Mouse (Mus musculus) lung, embryonic 14.5 days (tissue): ENCODE results near the gene Nosip. TPM values are rescaled to one million over a fixed set of nuclear protein-coding genes. Genes with fewer than 3 reads are reported as not detected.

ENCODE experiments used
- ATAC-seq: fragments of 200-750 bp; cut with Nextera tagmentation; 2 replicates; pipeline ENCODE4 v1.8.0; 2017; ENCODE audit warnings: mild to moderate bottlenecking, moderate TSS enrichment, moderate library complexity; ENCODE audit not compliant: insufficient read depth
- DNase-seq: peaks from one replicate; pipeline ENCODE4 v3.0.0-alpha.2; 2015
- H3K27ac ChIP-seq: fragments of 300-500 bp; sonication (generic); 2 replicates; pipeline ENCODE4 v1.5.1; 2014; ENCODE audit warnings: low read depth, mild to moderate bottlenecking, moderate library complexity
- H3K27me3 ChIP-seq: fragments of 300-500 bp; sonication (generic); 2 replicates; pipeline ENCODE4 v1.6.1; 2014; ENCODE audit warnings: low read length, control low read depth; ENCODE audit not compliant: insufficient read depth
- H3K36me3 ChIP-seq: fragments of 300-500 bp; sonication (generic); 2 replicates; pipeline ENCODE4 v1.6.1; 2014; ENCODE audit warnings: control low read depth; ENCODE audit not compliant: insufficient read depth
- H3K4me1 ChIP-seq: fragments of 300-500 bp; sonication (generic); 2 replicates; pipeline ENCODE4 v1.6.1; 2014; ENCODE audit warnings: antibody characterized with exemption, control low read depth; ENCODE audit not compliant: insufficient read depth
- H3K4me2 ChIP-seq: fragments of 300-500 bp; sonication (generic); 2 replicates; pipeline ENCODE4 v1.6.1; 2014; ENCODE audit warnings: mild to moderate bottlenecking
- H3K4me3 ChIP-seq: fragments of 300-500 bp; sonication (generic); 2 replicates; pipeline ENCODE4 v1.5.1; 2014; ENCODE audit warnings: low read depth, low read length
- H3K9ac ChIP-seq: fragments of 300-500 bp; sonication (generic); 2 replicates; pipeline ENCODE4 v1.6.1; 2014
- H3K9me3 ChIP-seq: fragments of 300-500 bp; sonication (generic); 2 replicates; pipeline ENCODE4 v1.6.1; 2016; ENCODE audit warnings: low read depth, low read length, control low read depth
- CTCF ChIP-seq: IDR thresholded peaks from 2 replicates; pipeline ENCODE4 v1.5.1; 2016; ENCODE audit warnings: antibody characterized with exemption, low read depth
- WGBS: fragments of 180-500 bp; shearing (Covaris S2); extraction: QIAGEN DNeasy Blood & Tissue Kit; methylation state at CpG from one replicate; pipeline ENCODE4 v1.1.7; 2014; 5-methylcytosine and 5-hydroxymethylcytosine counted together
- polyA plus RNA-seq: library from polyadenylated mRNA; unstranded; fragments of >200 nt; fragmentation: Nextera tagmentation; extraction: Ambion mirVana; gene quantifications from 2 replicates; pipeline ENCODE4 v1.2.1, GENCODE M21; 2014

The Nosip gene
- polyA plus RNA-seq, 1 experiment from 2014 or later = 68.6 TPM

DNA sequence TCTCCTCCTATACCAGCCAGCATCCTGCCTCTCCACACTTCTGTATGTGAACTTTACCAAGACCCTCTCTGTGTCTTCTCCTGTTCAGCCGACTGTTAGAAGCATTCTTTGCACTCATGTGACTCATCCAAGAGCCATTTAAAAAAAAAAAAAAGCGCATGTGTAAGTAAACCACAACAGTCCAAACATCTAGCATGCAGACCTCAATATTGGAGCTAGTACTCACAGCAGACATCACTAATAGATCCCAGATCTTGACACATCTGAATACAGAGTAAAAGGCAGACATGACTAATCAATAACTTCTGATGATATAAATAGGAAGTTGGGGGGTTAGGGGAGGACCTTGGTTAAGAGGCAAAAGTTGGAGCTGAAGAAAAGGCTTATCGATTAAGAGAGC is 26.6 kb upstream of the Nosip start:
- no peaks in the 10 kb centered on the region for H3K27me3 ChIP-seq
- no peak for ATAC-seq
- 89% methylated on average over 3 of the region's 3 CpGs for WGBS
- H3K4me3 ChIP-seq = no peak overlapping the region
- H3K4me2 ChIP-seq = no peak overlapping the region
- H3K9me3 ChIP-seq = no peaks in the 10 kb centered on the region
- no peak overlapping the region for H3K9ac ChIP-seq
- DNase-seq = peak; percentile 16
- H3K4me1 ChIP-seq = no peaks in the 10 kb centered on the region
- no peak for TF ChIP-seq CTCF
- peaks cover 99% of the 10 kb centered on the region for H3K36me3 ChIP-seq
- no peak overlapping the region for H3K27ac ChIP-seq

DNA sequence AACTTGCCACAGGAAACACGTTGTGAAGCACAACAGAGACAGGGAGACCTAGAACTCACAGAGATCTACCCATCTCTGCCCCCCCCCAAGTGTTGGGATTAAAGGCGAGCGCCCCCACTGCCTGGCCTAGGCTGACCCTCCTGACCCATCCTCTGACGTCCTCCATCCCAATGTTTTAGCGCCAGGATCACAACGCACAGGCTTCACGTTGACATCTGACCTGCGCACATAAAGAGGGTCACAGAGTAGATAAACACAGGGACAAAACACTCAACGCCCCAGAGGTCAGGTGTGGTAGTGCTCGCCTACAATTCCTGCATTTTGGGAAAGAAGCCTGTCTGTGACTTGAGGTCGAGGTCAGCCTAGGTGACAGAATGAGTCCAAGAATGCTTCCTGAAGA is 25.5 kb upstream of the Nosip start:
- TF ChIP-seq CTCF = no peak
- peaks cover 99% of the 10 kb centered on the region for H3K36me3 ChIP-seq
- 71% methylated on average over 11 of the region's 11 CpGs for WGBS
- H3K27me3 ChIP-seq = no peaks in the 10 kb centered on the region
- H3K9ac ChIP-seq = no peak overlapping the region
- no peak overlapping the region for H3K4me3 ChIP-seq
- H3K9me3 ChIP-seq = no peaks in the 10 kb centered on the region
- ATAC-seq = no peak
- no peak overlapping the region for H3K27ac ChIP-seq
- no peak for DNase-seq
- H3K4me1 ChIP-seq = no peaks in the 10 kb centered on the region
- no peak overlapping the region for H3K4me2 ChIP-seq

DNA sequence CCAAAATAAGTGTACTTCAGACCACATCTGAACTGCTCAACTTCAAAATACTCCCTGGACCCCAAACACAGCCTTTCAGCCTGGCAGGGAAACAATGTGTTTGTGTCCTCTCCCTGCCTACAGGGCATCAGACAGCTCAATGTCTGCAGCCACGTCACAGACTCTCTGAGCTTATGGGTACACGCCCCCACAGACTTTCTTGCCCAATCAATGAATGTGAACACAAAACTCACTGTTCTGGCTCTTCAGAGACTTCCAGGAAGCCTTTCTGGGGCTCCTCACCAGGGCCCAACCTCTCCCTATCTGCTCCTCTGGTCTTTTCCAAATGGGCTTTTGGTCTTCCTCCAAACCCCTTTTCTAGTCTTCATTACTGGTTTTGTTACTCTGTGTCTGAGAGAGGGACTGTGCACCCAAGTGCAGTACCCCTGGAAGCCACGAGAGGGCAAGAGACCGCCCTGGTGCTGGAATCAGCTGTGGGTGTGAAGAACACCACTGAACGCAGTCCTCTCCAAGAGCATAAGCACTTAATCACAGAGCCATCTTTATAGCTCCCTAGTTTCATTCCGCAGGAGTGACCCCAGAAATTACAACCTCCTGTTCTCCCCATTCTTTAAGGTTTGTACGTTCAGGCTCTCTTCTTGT is 24.4 kb upstream of the Nosip start:
- 65% methylated on average over 7 of the region's 7 CpGs for WGBS
- DNase-seq = peak; percentile 68

DNA sequence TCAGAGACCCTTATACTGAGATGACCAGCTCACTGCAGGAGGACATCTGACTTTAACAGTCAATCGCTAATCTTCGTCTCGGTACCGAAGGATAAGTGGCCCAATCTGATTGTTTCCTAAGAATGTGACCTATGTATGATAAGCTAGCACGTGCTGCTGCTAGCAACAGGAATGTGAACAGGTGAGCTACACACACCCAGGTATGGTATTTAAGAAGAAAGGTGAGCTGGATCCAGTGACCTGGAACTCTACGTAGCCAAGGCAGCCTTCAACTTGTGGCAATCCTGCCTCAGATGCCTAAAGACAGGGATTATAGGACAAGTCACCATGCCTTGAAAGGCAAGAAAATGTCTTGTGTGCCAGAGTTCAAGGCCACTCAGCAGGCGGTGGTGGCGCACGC is 23.8 kb upstream of the Nosip start:
- Histone ChIP-seq H3K36me3 (peaks cover 99% of the 10 kb centered on the region), H3K4me1 (no peaks in the 10 kb centered on the region), H3K9ac (no peak overlapping the region), H3K27me3 (no peaks in the 10 kb centered on the region), H3K27ac (no peak overlapping the region), H3K4me3 (no peak overlapping the region), H3K9me3 (no peaks in the 10 kb centered on the region), H3K4me2 (no peak overlapping the region)
- no peak for ATAC-seq
- WGBS = 91% methylated on average over 9 of the region's 9 CpGs
- DNase-seq = no peak
- TF ChIP-seq CTCF = no peak

More for the DNA sequence above, 24.4 kb upstream of the Nosip start:
- Histone ChIP-seq H3K4me1 (no peaks in the 10 kb centered on the region), H3K4me3 (no peak overlapping the region), H3K27me3 (no peaks in the 10 kb centered on the region), H3K4me2 (no peak overlapping the region), H3K9ac (no peak overlapping the region), H3K27ac (no peak overlapping the region), H3K9me3 (no peaks in the 10 kb centered on the region), H3K36me3 (peaks cover 99% of the 10 kb centered on the region)
- ATAC-seq = no peak
- TF ChIP-seq CTCF = peak; percentile 81

DNA sequence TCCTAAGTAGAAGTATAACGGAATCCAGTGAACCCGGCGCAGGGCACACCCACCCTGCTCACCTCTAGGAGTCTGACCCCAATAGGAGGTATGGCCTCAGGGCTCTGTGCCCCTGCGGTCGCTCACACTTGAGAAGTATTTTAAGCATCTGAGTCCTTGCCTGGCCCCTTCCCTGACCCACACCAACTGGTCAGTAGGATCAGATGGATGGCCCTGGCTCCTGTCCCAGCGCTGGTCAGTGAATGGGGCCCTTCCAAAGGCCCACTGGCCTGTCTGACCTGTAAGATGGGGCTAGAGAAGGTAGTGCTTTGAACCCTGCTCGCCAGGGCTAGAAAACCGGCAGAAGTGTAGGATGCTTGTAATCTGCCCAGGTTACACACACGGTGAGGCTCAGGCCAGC is 21.4 kb upstream of the Nosip start:
- H3K27ac ChIP-seq = no peak overlapping the region
- no peak overlapping the region for H3K4me2 ChIP-seq
- TF ChIP-seq CTCF = no peak
- H3K9ac ChIP-seq = no peak overlapping the region
- DNase-seq (no peak), ATAC-seq (no peak)
- H3K9me3 ChIP-seq = no peaks in the 10 kb centered on the region
- H3K27me3 ChIP-seq = no peaks in the 10 kb centered on the region
- no peak overlapping the region for H3K4me3 ChIP-seq
- no peaks in the 10 kb centered on the region for H3K4me1 ChIP-seq
- 91% methylated on average over 9 of the region's 9 CpGs for WGBS
- peaks cover 99% of the 10 kb centered on the region for H3K36me3 ChIP-seq

GRCm38 (mm10) chr7:45043307-45043706 is 18.9 kb upstream of the Nosip start:
- Histone ChIP-seq H3K4me1 (no peaks in the 10 kb centered on the region), H3K4me3 (no peak overlapping the region), H3K27me3 (no peaks in the 10 kb centered on the region), H3K4me2 (no peak overlapping the region), H3K36me3 (peaks cover 99% of the 10 kb centered on the region), H3K9me3 (no peaks in the 10 kb centered on the region), H3K27ac (no peak overlapping the region), H3K9ac (no peak overlapping the region)
- 89% methylated on average over 14 of the region's 14 CpGs for WGBS
- no peak for TF ChIP-seq CTCF
- DNase-seq = no peak
- no peak for ATAC-seq

GRCm38 (mm10) chr7:45045741-45046140 is 16.5 kb upstream of the Nosip start:
- Histone ChIP-seq H3K4me1 (no peaks in the 10 kb centered on the region), H3K4me2 (no peak overlapping the region), H3K36me3 (peaks cover 99% of the 10 kb centered on the region), H3K4me3 (no peak overlapping the region), H3K27me3 (no peaks in the 10 kb centered on the region), H3K27ac (no peak overlapping the region), H3K9ac (no peak overlapping the region), H3K9me3 (no peaks in the 10 kb centered on the region)
- no peak for DNase-seq
- WGBS = 92% methylated on average over 22 of the region's 22 CpGs
- no peak for TF ChIP-seq CTCF
- no peak for ATAC-seq

DNA sequence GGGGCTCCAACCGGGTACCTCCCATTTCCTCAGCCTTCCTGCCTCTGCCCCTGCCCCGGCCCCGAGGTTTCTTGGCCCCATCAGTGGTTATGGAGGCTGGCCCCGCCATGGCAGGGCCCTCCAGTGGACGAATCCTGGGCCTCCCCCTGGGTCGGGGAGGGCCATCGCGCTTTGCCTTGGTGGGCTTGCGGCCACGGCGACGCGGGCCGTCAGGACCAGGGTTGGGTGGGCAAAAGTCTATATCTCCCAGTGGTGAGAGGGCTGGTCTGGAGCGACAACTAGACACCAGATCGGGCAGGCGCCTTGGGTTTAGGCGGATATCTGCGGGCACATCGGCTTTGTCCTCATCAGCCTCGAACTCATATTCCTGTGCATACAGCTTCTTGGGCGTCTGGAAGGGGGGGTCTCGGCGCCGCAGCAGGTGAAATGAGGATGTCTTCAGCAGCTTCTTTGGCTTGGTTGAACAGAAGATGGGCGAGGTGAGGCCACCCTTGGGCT is 15.3 kb upstream of the Nosip start:
- TF ChIP-seq CTCF = no peak
- no peak overlapping the region for H3K4me3 ChIP-seq
- no peak overlapping the region for H3K27ac ChIP-seq
- H3K9me3 ChIP-seq = no peaks in the 10 kb centered on the region
- 94% methylated on average over 26 of the region's 26 CpGs for WGBS
- peaks cover 88% of the 10 kb centered on the region for H3K36me3 ChIP-seq
- H3K27me3 ChIP-seq = no peaks in the 10 kb centered on the region
- no peak overlapping the region for H3K4me2 ChIP-seq
- H3K4me1 ChIP-seq = 0 out of 2 replicates have a peak, but pooled peaks cover 3% of the 10 kb centered on the region
- DNase-seq (no peak), ATAC-seq (no peak)
- H3K9ac ChIP-seq = no peak overlapping the region
